Mouse (Mus musculus) cortical plate, adult 2 months (tissue): ENCODE results near the gene Trim41.

Experiments
- CTCF ChIP-seq: fragments of 200-500 bp; IDR thresholded peaks from 2 replicates; pipeline ENCODE4 v1.5.1; 2011; ENCODE audit warnings: mild to moderate bottlenecking, control low read depth, low read length; ENCODE audit not compliant: insufficient read depth; ENCODE audit errors: extremely low read depth
- POLR2A ChIP-seq: fragments of 200-500 bp; IDR thresholded peaks from 2 replicates; pipeline ENCODE4 v1.6.1; 2011; ENCODE audit warnings: mild to moderate bottlenecking, low read length, control low read depth; ENCODE audit not compliant: insufficient read depth; ENCODE audit errors: extremely low read depth

GRCm38 (mm10) chr11:48782243-48782642 lies 34.9 kb downstream of the Trim41 start:
- TF ChIP-seq CTCF = no peak
- TF ChIP-seq POLR2A = no peak
